Mouse (Mus musculus): ENCODE measurements at regions not wholly inside any gene's neighbourhood (a gene's known extent, or its start where the extent isn't known, plus 50 kb on each side); places are given as distances from the start of the nearest gene placed in this dataset.

GRCm38 (mm10) chr8:35208357-35208756 is 557.2 kb upstream of the Gm19410 start:
- TF ChIP-seq POLR2A (IDR thresholded peaks at IDR 0.05; ENCODE audit: low read depth, low read length): no peak
- no peak for TF ChIP-seq CTCF (IDR thresholded peaks at IDR 0.05; ENCODE audit: extremely low read depth, insufficient read length, insufficient replicate concordance, low read depth, low read length)
